Mouse (Mus musculus) ZHBTc4 (cell line): ENCODE data around the gene Olfr266.

Source experiments
- DNase-seq: peaks from one replicate; pipeline ENCODE4 v3.0.0-alpha.2; 2011; ENCODE audit warnings: low read depth, low spot score

The Olfr266 gene

DNA sequence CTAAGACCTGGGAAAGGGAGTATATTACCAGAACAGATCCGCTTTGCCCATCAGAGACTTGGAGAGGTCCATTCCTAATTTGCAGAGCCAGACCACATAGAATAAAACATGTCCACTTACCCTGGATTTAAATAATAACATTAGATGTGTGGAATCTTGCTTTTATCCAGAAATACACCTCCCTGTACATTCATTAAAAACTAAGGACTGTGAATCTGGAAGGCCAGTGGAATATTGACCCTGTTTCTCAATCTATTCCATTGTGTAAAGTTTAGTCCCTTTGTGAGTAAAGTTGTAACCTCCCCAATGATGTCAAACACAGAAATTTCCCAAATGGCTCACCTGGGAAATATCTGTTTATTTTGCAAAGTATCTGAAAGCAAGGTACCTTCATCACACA, at the start of gene Olfr266:
Olfr266 (minus strand) TSS at position 101 of the 400 bp plus-strand sequence.
- DNase-seq = no peak

DNA sequence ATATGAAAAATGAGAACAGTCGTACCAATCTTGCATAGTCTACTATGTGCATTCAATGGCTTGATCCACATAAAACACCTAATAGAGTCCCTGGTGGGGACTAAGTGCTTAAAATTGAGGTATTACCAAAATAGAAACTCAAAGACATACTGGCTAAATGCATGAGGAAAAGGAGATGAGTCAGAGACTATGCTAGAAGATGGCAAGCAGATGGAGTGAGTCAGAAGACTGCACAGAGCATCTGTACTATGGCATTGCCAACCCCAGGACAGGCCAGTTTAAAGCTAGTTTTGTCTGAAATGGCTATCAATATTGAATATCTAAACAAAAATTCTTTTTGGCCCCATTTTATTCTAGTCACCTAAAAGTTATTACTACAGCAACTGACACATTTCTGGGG, 49.5 kb upstream of the Olfr266 start:
- no peak for DNase-seq

DNA sequence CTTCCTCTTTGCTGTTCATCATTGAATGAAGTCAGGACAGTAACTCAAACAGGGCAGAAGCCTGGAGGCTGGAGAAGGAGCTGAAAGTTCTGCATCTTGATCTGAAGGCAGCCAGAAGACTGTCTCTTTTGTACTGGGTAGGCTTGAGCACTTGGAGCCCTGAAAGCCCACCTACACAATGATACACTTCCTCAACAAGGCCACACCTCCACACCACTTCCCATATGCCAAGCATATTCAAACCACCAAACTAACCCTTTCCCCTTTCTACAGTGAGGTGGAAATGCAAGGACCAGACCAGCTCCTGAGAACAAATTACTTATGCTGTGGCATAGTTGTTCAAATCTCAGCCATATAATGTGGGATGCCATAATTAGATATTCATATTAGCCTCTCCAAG, 46.8 kb upstream of the Olfr266 start:
- no peak for DNase-seq

DNA sequence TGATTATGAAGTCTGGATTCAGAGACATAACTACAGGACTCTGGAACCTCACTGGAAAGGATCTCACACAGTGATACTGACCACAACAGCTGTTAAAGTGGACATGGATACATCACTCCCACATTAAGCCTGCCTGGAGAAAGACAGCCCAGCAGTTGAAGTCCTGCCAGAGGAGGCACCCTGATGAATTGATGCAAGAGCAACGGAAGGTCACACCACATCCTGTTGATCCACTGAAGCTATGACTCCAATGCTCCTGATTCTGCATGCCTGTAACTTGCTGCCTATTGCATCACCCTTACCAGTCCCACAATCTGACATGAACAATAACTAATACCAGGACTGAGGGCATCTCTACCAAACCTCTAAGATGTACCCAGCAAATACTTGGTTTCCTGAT, 6.0 kb upstream of the Olfr266 start:
- no peak for DNase-seq

DNA sequence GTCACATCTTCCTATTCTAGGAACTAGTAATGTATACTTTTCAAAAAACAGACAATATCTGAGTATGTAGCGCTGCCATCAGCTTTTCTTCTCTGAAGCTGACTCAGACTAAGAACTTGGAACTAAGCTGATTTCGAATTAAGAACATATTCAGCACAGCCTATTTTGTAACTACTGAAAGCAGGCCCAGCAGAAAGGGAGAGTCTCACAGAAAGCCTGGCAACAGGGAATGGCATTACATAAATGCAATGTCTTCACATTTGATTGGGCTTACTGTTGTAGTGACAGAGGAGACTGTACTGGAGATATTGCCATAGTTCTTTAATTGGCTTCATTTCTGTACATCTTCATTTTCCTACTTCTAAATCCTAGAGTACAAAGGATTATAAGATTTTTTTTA, 8.4 kb downstream of the Olfr266 start:
- no peak for DNase-seq

DNA sequence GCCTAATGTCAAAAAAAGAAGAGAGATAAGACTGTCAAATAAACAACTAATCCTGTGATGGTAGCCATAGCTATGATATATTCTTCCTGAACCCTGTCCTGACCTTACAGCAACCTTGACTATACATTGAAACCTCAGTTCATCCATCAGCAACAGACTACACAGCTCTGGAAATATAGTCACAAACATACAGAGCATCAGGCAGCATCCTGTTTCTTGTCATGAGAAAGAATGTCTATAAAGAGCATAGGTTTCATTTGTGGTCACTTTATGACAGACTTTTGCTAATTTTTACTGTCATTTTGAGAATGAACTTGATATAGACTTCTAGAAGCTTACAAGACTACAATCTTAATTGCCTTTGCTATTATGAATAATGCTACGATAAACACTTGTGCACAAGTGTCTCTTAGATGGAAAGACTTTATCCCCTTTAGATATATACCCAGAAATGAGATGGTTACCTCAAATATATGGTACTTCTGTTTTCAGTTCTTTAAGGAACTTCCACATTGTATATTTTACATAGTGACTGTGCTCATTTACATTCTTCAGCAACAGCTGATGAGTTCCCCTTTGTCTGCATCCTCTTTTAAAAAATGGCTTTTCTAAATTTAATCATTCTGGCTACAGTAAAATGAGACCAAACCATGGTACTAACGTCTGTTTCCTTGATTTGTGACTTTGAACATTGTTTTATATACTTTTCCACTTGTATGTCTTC, 17.0 kb downstream of the Olfr266 start:
- DNase-seq = no peak

DNA sequence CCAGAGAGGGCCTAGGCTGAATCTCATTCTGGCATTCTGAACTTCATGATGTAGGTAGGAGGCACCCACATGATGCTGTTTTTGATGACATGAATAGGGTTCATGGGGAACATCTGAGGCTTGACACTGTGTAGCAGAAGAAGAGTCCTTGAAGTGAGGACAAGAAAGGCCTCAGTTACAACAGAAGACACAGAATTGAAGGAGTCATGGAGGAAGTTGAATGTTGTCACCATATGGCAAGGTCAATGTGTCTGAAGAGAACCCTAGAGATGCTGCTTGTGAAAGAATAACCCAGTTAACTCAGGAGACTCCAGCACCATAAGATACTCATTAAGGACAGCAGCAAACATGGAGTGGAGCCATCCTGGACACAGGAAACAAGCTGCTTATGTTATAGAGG, 28.0 kb downstream of the Olfr266 start:
- no peak for DNase-seq

DNA sequence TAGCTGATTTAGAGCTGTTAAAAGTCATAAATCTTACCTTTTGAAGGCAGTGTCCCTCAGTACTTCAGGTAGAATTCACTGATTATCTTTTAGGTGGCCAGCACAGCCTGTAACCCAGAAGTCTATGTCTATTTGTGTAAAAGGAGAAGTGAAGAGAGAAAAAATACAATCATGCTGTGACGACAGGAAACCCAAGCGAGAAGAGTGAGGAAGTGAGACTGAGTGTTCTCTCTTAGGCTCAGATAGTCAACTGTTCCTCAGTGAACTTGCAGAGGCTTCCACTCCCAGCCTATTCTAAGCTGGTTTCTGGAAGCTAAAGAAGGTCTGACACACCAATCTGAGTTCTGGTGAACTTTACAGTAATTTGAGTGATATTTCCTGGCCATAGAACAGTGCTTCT, 36.2 kb downstream of the Olfr266 start, which contains the start of gene Cd53:
Cd53 (minus strand) TSS at position 220 of the 400 bp plus-strand sequence.
- no peak for DNase-seq

DNA sequence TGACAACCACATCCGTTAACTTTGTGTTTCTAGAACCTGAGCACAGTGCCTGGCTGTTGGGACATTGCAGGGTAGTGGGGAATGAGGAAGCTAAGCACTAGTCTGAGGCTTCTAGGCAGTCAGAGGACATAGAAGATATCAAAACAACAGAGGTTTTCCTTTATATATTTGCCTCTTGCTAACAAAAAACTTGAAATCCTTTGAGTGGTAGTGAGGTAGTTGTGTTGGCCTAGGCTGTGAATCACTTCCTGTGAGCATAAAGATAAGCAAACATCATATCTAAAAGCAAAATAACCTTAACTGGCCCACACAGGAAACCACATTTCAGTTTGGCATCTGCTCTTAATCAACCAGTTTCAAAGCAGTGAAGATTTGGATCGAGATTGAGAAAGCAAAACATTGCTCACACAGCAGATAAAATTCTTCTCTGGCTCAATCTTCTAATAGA, 37.6 kb downstream of the Olfr266 start:
- no peak for DNase-seq

DNA sequence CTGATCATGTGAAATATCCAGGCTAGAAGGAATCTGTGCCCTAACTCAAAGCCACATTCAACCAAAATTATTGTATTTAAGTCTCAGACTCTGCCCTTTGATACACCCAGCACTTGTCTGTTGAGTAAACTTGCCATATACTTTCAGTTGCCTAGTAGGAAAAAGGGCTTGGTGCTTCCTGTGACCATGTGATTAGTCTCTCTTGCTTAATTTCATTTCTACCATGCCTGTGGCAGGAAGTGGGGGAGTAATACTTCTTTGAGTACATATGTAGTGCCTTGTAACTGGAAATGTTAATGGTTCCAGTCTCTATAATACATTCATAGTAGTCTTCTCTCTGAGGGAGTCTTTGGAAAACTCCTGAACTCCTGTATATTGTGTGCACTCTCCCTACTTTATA, 38.1 kb downstream of the Olfr266 start:
- no peak for DNase-seq

DNA sequence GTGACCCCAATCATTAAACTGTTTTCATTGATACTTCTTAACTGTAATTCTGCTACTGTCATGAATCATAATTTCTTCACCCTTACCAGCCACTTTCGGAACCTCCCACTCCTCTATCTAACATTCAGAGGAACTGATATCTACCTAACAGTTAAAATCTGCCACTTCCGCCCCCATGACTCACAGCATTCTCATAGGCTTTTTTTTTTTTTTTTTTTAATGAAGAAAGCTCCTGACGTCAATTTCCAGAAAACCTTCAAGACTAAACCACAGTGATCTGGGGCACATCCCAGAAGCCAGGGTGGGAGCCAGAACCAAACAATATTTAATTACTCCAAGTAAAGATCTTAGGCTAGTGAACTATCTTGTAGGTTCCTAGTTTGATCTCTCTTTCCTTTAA, 41.0 kb downstream of the Olfr266 start:
- DNase-seq = no peak

DNA sequence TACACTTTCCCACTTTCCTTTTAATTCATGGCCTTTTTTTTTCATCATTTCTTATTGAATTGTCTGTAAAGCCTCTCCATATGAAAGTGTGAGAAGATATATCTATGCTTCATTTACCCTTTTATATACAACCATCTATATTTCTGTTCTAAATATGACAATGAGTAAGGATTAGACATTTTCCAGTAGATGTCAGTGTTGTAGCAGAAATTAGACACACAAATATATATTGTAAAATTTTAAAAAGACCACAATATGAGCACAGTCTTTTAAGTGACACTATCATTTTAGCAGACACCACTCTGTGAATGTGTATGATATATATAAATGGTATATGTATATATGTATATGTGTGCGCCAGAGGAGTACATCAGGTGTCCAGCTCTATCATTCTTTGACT, 54.3 kb downstream of the Olfr266 start:
- no peak for DNase-seq
